Mouse (Mus musculus) layer of hippocampus, adult 8-10 months (tissue): ENCODE data around the gene Med14. TPM values are rescaled to one million over a fixed set of nuclear protein-coding genes. Genes with fewer than 3 reads are reported as not detected.

Source experiments
- DNase-seq, 2 experiments: peaks; one replicate each; pipeline ENCODE4 v3.0.0; 2022; ENCODE audit warnings: low spot score in 2 of 2
- total RNA-seq, 4 experiments: library from RNA; stranded (reverse); gene quantifications; 2 replicates each; pipeline ENCODE4 v1.2.4; 2022

Gene Med14
- total RNA-seq, 4 experiments from 2014 or later, result 67.2 to 80.7 (median 70.9) TPM

DNA sequence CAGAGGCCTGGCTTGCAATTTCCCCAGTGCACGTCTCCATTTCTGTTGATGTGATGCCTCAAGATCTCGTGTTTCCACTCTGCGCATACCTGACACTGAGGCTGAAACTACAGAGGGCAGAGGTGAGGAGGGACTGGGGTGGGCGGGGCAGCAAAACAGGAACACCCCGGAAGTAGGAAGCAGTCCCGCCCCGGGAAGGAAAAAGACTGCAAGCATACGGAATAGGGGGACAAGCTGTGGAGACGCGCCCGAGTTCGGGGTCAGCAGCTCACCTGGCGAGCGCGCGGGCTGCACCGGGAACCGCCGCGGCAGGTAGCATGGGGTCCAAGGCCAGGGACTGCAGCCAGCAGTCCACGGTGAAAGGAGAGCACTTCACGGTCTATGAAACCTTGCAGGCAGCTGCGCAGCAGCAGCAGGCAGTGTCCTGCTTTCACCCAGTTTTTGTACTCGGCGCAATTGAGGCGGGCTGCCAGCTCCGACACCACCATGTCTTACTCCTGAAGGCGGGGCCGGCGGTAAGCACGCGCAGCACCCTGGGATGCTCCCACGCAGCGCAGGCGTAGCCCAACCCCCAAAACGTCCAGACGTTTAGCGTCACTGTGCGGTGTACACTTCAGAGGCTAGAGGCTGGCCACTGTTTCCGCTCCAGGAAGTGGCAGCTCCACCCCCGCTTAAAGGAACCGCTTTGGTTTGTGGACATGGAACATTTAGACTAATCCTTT lies 88.7 kb downstream of the Med14 start, which contains the start of gene 1810030O07Rik:
Gene 1810030O07Rik, minus strand, starts transcription at position 615 of the 722 bp plus-strand sequence.
- DNase-seq, result peak; percentile 88 to 91

DNA sequence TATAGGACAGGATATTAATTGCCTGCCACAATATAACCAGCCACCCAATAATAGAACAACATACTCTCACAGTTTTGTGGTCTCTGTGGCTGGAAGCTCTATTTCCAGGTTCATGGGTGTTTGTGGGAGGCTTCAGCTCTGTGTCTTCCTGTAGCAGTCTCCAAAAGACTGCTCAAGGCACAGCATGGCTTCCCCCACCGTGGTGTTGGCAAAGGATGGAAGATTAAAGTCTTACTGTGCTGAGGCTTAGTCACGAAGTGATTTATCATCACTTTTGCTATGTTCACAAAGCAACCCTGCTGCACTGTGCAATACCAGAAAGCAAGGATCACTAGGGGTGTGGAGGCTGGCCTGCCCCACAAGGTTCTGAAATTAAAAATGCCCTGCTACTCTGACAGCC lies 108.0 kb downstream of the Med14 start:
- DNase-seq, result no peak

DNA sequence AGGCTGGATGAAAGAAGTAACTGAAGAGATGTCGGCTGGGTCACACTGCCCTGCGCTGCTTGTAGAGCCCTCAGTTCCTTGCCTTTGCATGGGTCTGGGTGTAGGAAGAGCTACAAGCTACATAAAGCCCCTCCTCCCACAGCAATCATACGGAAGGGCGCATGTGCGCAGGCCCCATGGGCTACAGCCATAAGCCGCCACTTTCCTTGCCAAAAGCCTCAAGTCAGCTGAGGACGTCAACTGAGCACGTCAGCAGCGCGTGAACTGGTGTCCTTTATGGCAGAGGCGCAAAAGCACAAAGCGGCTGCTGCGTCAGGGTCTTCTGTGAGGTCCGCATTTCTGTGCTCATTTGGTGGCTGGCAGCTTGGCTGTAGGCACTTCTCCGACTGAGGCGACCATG lies 110.0 kb downstream of the Med14 start:
- DNase-seq, result no peak

DNA sequence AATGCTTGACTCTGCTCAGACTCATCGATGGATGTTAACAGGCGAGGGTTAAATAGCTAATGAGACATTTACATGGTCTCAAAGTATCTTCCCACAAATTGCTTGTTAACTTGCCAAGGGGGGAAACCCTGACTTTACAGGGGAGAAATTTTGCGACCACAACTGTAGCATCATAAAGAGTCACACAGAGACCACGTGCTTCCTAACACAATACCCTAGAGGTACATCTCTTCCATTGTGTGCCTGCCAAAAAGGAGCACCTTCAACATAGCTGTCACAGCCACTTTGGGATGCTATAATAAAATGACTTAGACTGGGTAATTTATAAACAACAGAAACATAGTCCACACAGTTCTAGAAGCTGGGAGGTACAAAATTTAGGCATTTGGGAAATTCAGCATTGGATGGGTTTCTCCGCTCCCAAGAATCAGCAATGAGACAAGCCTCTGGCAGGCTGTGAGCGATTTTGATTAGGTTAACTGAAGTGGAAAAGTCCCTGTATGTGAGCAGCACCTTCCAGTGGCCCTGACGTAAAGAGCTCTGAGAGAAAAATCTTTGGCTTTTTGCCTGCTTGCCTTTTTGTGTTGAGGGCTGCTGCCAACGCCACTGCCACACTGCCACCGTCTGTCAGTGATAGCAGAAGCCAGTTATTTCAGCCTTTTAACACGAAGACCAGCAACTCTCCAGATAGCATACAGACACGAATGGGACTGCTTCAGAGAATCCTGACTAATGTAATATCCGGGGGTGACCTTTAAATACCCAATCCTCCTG lies 116.2 kb downstream of the Med14 start:
- DNase-seq, result peak; percentile 29

DNA sequence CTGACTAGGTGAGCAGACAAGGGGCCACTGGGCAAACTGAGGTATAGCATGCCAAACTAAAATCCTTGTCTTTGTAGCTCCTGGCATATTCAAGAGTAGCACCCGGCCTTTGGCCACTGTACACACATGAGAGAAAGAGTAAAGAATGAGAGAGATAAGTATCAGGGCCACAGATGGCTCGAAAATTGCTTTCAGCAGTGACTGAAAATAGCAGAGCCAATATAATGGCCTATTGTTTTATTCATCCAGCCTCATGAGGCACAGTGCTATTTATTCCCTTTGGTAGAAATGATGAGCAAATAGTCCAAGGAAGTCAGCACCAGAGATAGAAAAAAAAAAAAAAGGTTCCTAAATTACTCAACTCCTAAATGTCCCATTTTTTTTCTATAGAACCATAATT lies 116.9 kb downstream of the Med14 start:
- DNase-seq, result no peak

Other genes starting within 250 kb of the Med14 start
- 100 to 1,000 TPM; 175 to 206 (median 187) TPM for gene Atp6ap2, start 174.3 kb downstream of the Med14 start, total RNA-seq
- 10 to 100 TPM; 15.3 to 23.6 (median 19.2) TPM for gene 1810030O07Rik, start 88.4 kb downstream of the Med14 start, total RNA-seq